Mouse (Mus musculus) embryonic facial prominence, embryonic 11.5 days (tissue): Measurements from ENCODE around the gene Cfap45. TPM values are rescaled to one million over a fixed set of nuclear protein-coding genes. Genes with fewer than 3 reads are reported as not detected.

Experiments used
- ATAC-seq: fragments of 200-750 bp; cut with Nextera tagmentation; replicated peaks from 2 replicates; pipeline ENCODE4 v1.8.0; 2017; ENCODE audit warnings: low read depth; ENCODE audit not compliant: insufficient number of reproducible peaks, low FRiP score, low TSS enrichment
- DNase-seq: peaks from one replicate; pipeline ENCODE4 v3.0.0-alpha.2; 2015; ENCODE audit warnings: low spot score
- H3K27ac ChIP-seq: fragments of 300-500 bp; sonication (generic); replicated peaks from 2 replicates; pipeline ENCODE4 v1.5.1; 2014; ENCODE audit warnings: mild to moderate bottlenecking, low read depth, low read length, control low read depth
- H3K27me3 ChIP-seq: fragments of 300-500 bp; sonication (generic); 2 replicates; pipeline ENCODE4 v1.6.1; 2014; ENCODE audit warnings: mild to moderate bottlenecking, low read length, moderate library complexity, mixed read lengths; ENCODE audit not compliant: control insufficient read depth, insufficient read depth
- H3K36me3 ChIP-seq: fragments of 300-500 bp; sonication (generic); replicated peaks from 2 replicates; pipeline ENCODE4 v1.6.1; 2014; ENCODE audit warnings: low read depth, mild to moderate bottlenecking, low read length, moderate library complexity, mixed read lengths; ENCODE audit not compliant: control insufficient read depth, insufficient read depth
- H3K4me1 ChIP-seq: fragments of 300-500 bp; sonication (generic); 2 replicates; pipeline ENCODE4 v1.6.1; 2014; ENCODE audit warnings: low read length, mixed read lengths; ENCODE audit not compliant: control insufficient read depth, insufficient read depth
- H3K4me2 ChIP-seq: fragments of 300-500 bp; sonication (generic); 2 replicates; pipeline ENCODE4 v1.6.1; 2014; ENCODE audit warnings: low read depth, mild to moderate bottlenecking, control low read depth, low read length, moderate library complexity
- H3K4me3 ChIP-seq: fragments of 300-500 bp; sonication (generic); 2 replicates; pipeline ENCODE4 v1.5.1; 2014; ENCODE audit warnings: low read depth, low read length, control low read depth
- H3K9ac ChIP-seq: fragments of 300-500 bp; sonication (generic); replicated peaks from 2 replicates; pipeline ENCODE4 v1.6.1; 2014; ENCODE audit warnings: mild to moderate bottlenecking, control low read depth, low read length
- H3K9me3 ChIP-seq: fragments of 300-500 bp; sonication (generic); replicated peaks from 2 replicates; pipeline ENCODE4 v1.6.1; 2016; ENCODE audit warnings: mild to moderate bottlenecking, low read length, inconsistent platforms, mixed read lengths; ENCODE audit not compliant: control insufficient read depth
- WGBS: fragments of 180-500 bp; shearing (Covaris S2); extraction: QIAGEN DNeasy Blood & Tissue Kit; methylation state at CpG from one replicate; pipeline ENCODE4 v1.1.7; 2014; 5-methylcytosine and 5-hydroxymethylcytosine counted together
- polyA plus RNA-seq: library from polyadenylated mRNA; unstranded; fragments of >200 nt; fragmentation: Nextera tagmentation; extraction: Ambion mirVana; gene quantifications from 2 replicates; pipeline ENCODE4 v1.2.1, GENCODE M21; 2014

Gene Cfap45
- polyA plus RNA-seq, 1 experiment from 2014 or later = 0.65 TPM

GRCm38 (mm10) chr1:172552623-172553022, 32.0 kb downstream of the Cfap45 start:
- no peak overlapping the region for H3K9ac ChIP-seq
- DNase-seq (no peak), ATAC-seq (no peak)
- 53% methylated on average over 1 of the region's 1 CpGs for WGBS
- no peak overlapping the region for H3K27ac ChIP-seq
- H3K4me1 ChIP-seq = no peaks in the 10 kb centered on the region
- no peak overlapping the region for H3K4me3 ChIP-seq
- H3K36me3 ChIP-seq = no peaks in the 10 kb centered on the region
- no peaks in the 10 kb centered on the region for H3K9me3 ChIP-seq
- no peak overlapping the region for H3K4me2 ChIP-seq
- peaks cover 3% of the 10 kb centered on the region for H3K27me3 ChIP-seq

GRCm38 (mm10) chr1:172555638-172556037, 35.0 kb downstream of the Cfap45 start, which contains the start of gene Vsig8:
Gene Vsig8 (plus strand): TSS chr1:172555938.
- Histone ChIP-seq H3K36me3 (no peaks in the 10 kb centered on the region), H3K9ac (no peak within 1 kb of the TSS), H3K4me3 (no peak within 1 kb of the TSS), H3K9me3 (no peaks in the 10 kb centered on the region), H3K27me3 (peaks cover 4% of the 10 kb centered on the region), H3K4me2 (no peak within 1 kb of the TSS), H3K27ac (no peak within 1 kb of the TSS), H3K4me1 (no peaks in the 10 kb centered on the region)
- no peak for ATAC-seq
- no peak for DNase-seq
- 71% methylated on average over 11 of the region's 11 CpGs for WGBS

GRCm38 (mm10) chr1:172562641-172563464, 42.3 kb downstream of the Cfap45 start:
- ATAC-seq (peak; percentile 89), DNase-seq (peak; percentile 88)
- no peaks in the 10 kb centered on the region for H3K4me1 ChIP-seq
- H3K27ac ChIP-seq = no peak overlapping the region
- under 1% methylated on average over 66 of the region's 66 CpGs for WGBS
- no peaks in the 10 kb centered on the region for H3K36me3 ChIP-seq
- peak overlapping the region; percentile 59 for H3K9ac ChIP-seq
- H3K27me3 ChIP-seq = peaks cover 25% of the 10 kb centered on the region
- peak overlapping the region; percentile 68 for H3K4me3 ChIP-seq
- peak overlapping the region; percentile 94 for H3K4me2 ChIP-seq
- no peaks in the 10 kb centered on the region for H3K9me3 ChIP-seq

- H3K27ac ChIP-seq = no peak overlapping the region
- WGBS = 3% methylated on average over 9 of the region's 10 CpGs
These were observed 42.8 kb downstream of the Cfap45 start for GRCm38 (mm10) chr1:172563465-172563828.

GRCm38 (mm10) chr1:172566131-172566530, 45.5 kb downstream of the Cfap45 start:
- DNase-seq (no peak), ATAC-seq (no peak)
- Histone ChIP-seq H3K27me3 (peaks cover 16% of the 10 kb centered on the region), H3K27ac (no peak overlapping the region), H3K4me1 (no peaks in the 10 kb centered on the region), H3K9me3 (no peaks in the 10 kb centered on the region), H3K4me2 (no peak overlapping the region), H3K9ac (no peak overlapping the region), H3K36me3 (no peaks in the 10 kb centered on the region), H3K4me3 (no peak overlapping the region)
- 71% methylated on average over 3 of the region's 3 CpGs for WGBS

More at GRCm38 (mm10) chr1:172563465-172563828, 42.8 kb downstream of the Cfap45 start:
- peaks cover 25% of the 10 kb centered on the region for H3K27me3 ChIP-seq
- H3K36me3 ChIP-seq = no peaks in the 10 kb centered on the region
- peak overlapping the region; percentile 59 for H3K9ac ChIP-seq
- H3K4me3 ChIP-seq = peak overlapping the region; percentile 68
- peak overlapping the region; percentile 94 for H3K4me2 ChIP-seq
- no peaks in the 10 kb centered on the region for H3K9me3 ChIP-seq
- ATAC-seq (no peak; the same call in 1 of the 2 replicates), DNase-seq (no peak)
- no peaks in the 10 kb centered on the region for H3K4me1 ChIP-seq

- H3K4me3 ChIP-seq = no peak overlapping the region
- no peaks in the 10 kb centered on the region for H3K27me3 ChIP-seq
- H3K27ac ChIP-seq = no peak overlapping the region
- H3K36me3 ChIP-seq = no peaks in the 10 kb centered on the region
- no peaks in the 10 kb centered on the region for H3K4me1 ChIP-seq
- ATAC-seq (no peak), DNase-seq (no peak)
- H3K9me3 ChIP-seq = no peaks in the 10 kb centered on the region
- H3K4me2 ChIP-seq = no peak overlapping the region
- WGBS = 54% methylated on average over 4 of the region's 4 CpGs
- no peak overlapping the region for H3K9ac ChIP-seq
These were observed 47.2 kb downstream of the Cfap45 start for GRCm38 (mm10) chr1:172567758-172568157.

- Histone ChIP-seq H3K9me3 (no peaks in the 10 kb centered on the region), H3K4me1 (no peaks in the 10 kb centered on the region), H3K27me3 (no peaks in the 10 kb centered on the region; the same call in 1 of the 2 replicates), H3K4me2 (no peak overlapping the region), H3K9ac (no peak overlapping the region), H3K4me3 (no peak overlapping the region), H3K36me3 (no peaks in the 10 kb centered on the region), H3K27ac (no peak overlapping the region)
- DNase-seq (no peak), ATAC-seq (no peak)
- WGBS = 79% methylated on average over 6 of the region's 6 CpGs
These were observed 59.5 kb downstream of the Cfap45 start for GRCm38 (mm10) chr1:172580116-172580515.

- H3K4me1 ChIP-seq = no peaks in the 10 kb centered on the region
- no peak overlapping the region for H3K4me3 ChIP-seq
- H3K27me3 ChIP-seq = no peaks in the 10 kb centered on the region; the same call in 1 of the 2 replicates
- no peak overlapping the region for H3K9ac ChIP-seq
- WGBS = 85% methylated on average over 8 of the region's 8 CpGs
- ATAC-seq = no peak
- H3K27ac ChIP-seq = no peak overlapping the region
- no peak for DNase-seq
- no peaks in the 10 kb centered on the region for H3K36me3 ChIP-seq
- H3K4me2 ChIP-seq = no peak overlapping the region
- no peaks in the 10 kb centered on the region for H3K9me3 ChIP-seq
These were observed 61.8 kb downstream of the Cfap45 start for GRCm38 (mm10) chr1:172582436-172582835.
